Mouse (Mus musculus) hematopoietic stem cell, adult 5-6 weeks (primary cell): ENCODE results near the gene Pxn. TPM values are rescaled to one million over a fixed set of nuclear protein-coding genes. Genes with fewer than 3 reads are reported as not detected.
"Not testable (repeated sequence)": the region's sequence is repeated elsewhere in the genome, so short reads cannot be mapped to it uniquely, and the experiment has no call there.

Experiments used
- ATAC-seq, 2 experiments: fragments of 125-278 bp in 1 of 2; replicated peaks in 1 of 2; 2 replicates each; pipeline ENCODE4 v1.8.0; 2016 to 2017; ENCODE audit warnings: inconsistent platforms in 2 of 2, mild to moderate bottlenecking in 2 of 2, moderate number of reproducible peaks in 2 of 2, low read depth in 1 of 2, moderate TSS enrichment in 1 of 2; ENCODE audit not compliant: low FRiP score in 2 of 2, poor library complexity in 2 of 2, severe bottlenecking in 2 of 2, insufficient read depth in 1 of 2, low TSS enrichment in 1 of 2
- total RNA-seq: library from RNA; stranded (forward); fragments of 172-1452, 232-1000 nt; gene quantifications from 2 replicates; pipeline ENCODE4 v1.2.3, GENCODE M21; 2017

The Pxn gene
- total RNA-seq, 1 experiment from 2014 or later, result 118 TPM

DNA sequence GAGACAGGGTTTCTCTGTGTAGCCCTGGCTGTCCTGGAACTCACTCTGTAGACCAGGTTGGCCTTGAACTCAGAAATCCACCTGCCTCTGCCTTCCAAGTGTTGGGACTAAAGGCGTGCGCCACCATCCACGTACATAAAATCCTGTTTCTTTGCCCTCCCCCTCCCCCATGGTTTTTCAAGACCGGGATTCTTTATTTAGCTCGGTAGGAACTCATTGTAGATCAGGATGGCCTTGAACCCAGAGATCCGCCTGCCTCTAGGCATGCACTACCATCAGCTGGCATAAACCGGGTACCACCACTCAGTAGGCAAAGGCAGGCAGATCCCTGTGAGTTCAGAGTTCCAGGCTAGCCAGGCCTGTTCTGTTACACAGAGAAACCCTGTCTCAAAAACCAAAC lies 10.4 kb downstream of the Pxn start:
- ATAC-seq, result no peak

GRCm38 (mm10) chr5:115517501-115517900 lies 11.0 kb downstream of the Pxn start:
- ATAC-seq, result no peak

GRCm38 (mm10) chr5:115518214-115518613 lies 11.7 kb downstream of the Pxn start:
- ATAC-seq, result not testable (repeated sequence)

GRCm38 (mm10) chr5:115520325-115520869 lies 13.9 kb downstream of the Pxn start:
- no peak for ATAC-seq

DNA sequence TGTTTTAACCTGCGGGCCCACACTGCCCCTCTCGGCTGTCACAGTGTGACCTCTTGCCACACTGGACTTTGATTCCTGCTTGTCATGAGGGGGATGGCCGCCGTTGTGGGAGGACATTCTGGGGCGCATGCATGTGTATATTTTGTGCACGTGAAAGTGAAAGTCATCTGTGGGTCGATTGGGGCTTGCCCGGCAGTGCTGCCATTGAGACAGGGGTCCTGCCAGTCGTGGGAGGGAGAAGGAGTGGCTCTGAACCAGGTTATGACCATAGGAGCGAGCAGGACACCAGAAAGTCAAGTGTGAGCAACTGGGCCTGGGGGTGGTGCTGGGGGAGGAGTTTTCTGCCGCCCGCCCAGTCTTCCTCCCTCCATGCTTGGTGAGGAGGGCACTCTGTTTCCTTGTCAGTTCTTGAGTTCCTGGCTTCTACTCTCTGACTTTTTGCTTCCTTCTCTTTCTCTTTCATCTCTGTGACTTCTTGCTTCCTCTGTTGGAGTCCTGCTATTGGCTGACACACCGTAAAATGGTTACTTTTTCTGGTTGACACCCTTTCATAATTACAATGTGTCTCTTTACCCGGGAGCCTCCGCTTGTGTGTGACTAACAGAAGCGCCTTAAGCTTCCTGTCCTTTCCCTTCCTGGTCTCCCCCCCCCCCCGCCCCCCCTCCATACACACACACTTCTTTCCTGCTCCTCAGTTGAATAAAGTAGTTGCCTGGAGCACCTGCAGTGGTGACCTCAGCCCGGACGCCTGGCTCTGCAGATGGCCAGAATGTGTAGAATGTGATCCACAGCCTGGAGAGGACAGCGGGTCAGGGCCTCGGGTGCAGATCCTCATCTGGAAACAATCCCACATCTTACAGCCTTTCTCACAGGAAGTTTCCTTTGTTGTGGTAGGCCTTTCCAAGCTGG lies 15.3 kb downstream of the Pxn start:
- peak; percentile 57 to 61 for ATAC-seq

- no peak for ATAC-seq
Measured at GRCm38 (mm10) chr5:115522531-115522930, 16.1 kb downstream of the Pxn start.

DNA sequence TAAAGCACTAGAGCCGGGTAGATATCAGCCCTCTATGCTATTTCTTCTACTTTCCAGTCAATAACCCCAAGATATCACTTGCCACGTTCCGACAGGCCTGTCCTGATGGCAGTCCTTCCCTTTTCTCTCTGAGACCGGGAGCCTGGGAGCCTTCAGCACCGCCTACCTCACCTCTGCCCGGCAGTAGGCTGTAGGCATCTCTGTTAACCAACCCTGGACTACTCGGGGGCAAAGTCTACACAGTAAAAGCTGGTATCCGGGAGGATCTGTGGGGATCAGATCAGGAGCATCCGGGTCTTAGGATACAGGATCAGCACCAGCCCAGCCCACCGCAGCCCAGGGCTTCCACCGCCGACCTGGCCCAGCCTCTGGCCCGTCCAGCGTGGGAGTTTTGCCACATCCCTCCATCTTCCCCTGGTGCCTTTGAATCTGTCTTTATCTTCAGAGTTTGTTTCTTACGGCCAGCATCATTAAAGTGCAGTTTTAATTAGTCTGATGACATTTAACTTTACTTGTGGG lies 16.6 kb downstream of the Pxn start:
- no peak for ATAC-seq

DNA sequence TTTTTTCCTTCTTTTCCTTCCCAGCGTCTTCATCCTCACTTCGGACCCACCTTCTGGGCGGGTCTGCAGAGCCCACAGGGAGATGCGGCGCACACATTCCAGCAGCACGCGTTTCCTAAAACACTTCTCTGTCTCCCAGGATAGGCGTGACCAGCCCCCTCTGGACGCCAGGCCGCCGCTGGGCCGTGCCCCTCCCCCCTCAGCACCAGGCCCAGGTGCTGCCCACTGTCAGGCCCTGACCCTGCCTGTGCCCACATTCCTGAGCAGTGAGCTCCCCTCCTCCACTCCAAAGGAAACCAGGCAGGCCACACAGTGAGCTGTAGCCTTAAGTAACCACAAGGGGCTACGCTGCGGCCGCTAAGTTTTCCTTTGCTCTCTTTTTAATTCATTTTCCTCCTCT lies 17.5 kb downstream of the Pxn start:
- ATAC-seq, result no peak

DNA sequence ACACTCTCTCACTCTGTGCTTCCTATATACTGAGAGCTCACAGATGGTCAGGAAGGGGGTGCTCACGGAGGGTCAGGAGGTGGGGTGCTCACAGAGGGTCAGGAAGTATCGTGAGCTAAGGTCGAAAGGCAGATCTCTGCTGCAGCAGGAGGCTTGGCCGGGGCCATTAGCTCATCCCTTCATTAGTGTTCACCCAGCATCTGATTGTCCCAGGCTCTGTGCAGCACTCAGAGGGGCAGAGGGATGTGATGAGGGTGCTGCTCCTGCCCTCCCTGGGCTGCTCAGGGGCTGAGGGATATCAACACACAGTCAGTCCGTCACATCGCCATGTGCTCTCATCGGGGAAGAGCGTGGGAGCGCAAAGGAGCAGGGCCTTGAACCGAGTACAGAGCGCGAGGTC lies 18.0 kb downstream of the Pxn start:
- ATAC-seq, result no peak

- ATAC-seq, result no peak
Measured at GRCm38 (mm10) chr5:115525416-115525815, 18.9 kb downstream of the Pxn start.

DNA sequence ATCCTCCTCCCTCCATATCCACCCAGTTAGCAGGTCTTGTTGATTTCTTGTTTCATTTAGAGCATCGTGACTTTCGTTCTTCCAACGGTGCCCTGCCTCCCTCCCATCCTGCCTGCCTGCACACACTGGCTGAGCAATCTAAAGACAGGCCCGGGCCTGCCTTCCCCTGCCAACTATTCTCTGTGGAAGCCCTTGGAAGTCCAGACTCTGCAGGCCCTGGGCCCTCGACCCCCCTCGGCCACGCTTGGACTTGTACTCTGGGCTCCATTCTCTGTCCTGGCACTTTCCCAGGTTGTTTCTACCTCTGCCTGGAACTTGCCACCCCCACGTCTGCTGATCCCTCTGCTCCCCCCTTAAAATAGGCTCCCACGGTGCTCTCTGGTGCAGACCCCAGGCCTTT lies 19.5 kb downstream of the Pxn start:
- ATAC-seq, result no peak

- no peak for ATAC-seq
Measured at GRCm38 (mm10) chr5:115526456-115527202, 20.2 kb downstream of the Pxn start.

DNA sequence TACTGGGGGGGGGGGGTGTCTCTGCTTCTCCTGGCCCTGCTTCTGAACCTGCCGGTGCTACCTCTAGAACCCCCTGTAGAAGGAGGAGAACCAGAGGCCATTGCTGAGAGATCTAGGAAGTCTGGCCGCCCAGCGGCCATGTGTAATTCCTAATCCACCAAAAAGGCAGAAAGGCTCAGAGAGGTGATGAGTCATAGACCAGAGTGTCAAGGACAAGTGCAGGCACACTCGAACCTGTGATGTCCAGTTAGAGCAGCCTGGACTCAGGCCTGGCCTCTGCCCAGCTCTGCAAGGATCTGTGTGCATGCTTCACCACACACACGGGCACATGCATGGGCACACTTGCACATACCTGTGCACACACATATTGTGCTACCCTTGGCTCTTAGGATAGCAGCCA lies 21.7 kb downstream of the Pxn start:
- ATAC-seq, result no peak

DNA sequence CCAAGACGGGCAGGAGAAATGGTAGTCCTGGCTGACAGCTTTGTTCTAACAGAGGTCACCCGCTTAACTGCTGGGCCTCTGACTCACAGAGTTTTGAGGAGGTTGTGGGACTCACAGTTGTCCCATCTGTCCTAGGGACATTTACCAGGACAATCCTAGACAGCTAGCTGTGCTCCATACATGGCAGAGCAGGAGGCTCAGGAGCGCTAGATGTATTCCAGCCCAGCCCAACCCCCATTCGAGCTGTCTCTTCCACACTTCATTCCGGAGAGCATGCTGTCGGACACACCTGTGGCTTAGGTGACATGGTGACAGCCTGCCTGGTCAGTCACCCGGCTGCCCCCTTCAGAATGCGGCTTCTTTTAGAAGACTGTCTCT lies 22.9 kb downstream of the Pxn start:
- ATAC-seq, result no peak

DNA sequence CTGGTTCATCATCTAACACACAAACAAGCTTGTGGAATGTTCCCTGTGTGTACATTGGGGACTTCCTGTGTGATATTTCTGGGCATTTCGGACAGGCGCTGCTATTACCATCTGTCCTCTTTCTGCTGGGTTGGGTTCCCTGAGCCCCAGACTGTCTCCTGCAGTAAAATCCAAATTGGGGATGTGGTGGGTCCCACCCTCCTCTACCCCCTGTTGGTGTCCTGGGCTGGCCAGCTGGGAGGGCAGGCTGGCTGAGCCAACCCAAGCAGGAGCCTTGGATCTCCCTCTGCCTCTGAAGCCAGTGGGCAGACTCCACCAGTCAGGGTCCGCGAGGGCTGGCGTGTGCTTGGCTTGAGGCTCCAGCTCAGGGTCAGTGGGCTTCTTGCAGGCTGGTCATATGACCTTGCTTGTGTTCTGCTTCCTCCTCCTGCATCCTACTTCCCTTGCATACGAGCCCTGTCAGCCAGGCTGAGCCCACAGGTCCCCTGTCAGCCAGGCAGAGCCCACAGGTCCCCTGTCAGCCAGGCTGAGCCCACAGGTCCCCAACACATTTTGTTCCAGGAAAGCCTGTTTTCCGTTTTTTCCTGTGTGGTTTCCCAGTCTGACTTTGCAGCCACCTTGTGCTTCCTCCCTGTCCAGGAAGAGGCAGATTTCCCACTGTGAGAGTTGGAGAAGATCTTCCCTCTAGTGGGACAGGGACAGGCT lies 23.4 kb downstream of the Pxn start:
- peak; percentile 64 to 77 for ATAC-seq

GRCm38 (mm10) chr5:115530447-115530809 lies 24.0 kb downstream of the Pxn start:
- ATAC-seq, result peak; percentile 17 to 34; a peak in 3 of 4 replicates

DNA sequence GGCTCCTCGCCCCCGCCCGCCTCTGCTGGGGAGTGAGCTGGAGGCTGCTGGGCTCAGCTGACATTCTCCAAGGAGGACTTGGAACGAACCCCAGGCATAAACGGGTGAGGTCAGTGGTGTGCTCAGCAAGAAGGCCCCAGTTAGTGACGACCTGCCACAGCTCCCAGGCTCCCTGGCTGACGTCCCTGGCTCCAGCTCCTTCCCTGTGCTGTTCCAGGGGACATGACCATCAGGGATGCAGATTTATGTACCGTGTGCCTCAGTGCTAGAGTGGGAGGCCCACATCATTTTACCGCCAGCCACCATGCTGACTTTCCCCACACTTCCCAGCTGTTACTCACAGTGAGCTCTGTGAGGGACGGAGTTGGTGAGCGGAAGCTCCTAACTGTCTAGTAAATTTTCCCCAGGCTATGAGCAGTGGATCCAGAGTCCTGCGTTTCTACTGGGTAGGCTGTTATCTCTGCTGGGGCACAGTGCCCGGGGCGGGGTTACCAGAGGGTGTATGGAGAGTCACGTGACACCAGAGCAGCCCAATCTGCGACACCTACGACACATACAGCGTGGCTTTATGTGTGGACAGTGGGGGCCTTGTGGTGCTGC lies 25.3 kb downstream of the Pxn start:
- no peak for ATAC-seq
